Mouse (Mus musculus) heart, adult 2 months (tissue): Measurements from ENCODE around the gene Rpa1. TPM values are rescaled to one million over a fixed set of nuclear protein-coding genes. Genes with fewer than 3 reads are reported as not detected.
"Not testable (repeated sequence)": the region's sequence is repeated elsewhere in the genome, so short reads cannot be mapped to it uniquely, and the experiment has no call there.

Experiments used
- DNase-seq, 2 experiments: peaks; one replicate each; pipeline ENCODE4 v3.0.0; 2021
- H3K27ac ChIP-seq: fragments of 200-600 bp; 2 replicates; pipeline ENCODE4 v1.8.1; 2022
- H3K27me3 ChIP-seq: fragments of 200-500 bp; 2 replicates; pipeline ENCODE4 v1.6.1; 2012; ENCODE audit warnings: mild to moderate bottlenecking, low read length, inconsistent platforms, mixed read lengths; ENCODE audit not compliant: control insufficient read depth, insufficient read depth
- H3K36me3 ChIP-seq: fragments of 200-500 bp; 2 replicates; pipeline ENCODE4 v1.6.1; 2012; ENCODE audit warnings: low read length, inconsistent platforms; ENCODE audit not compliant: control insufficient read depth, insufficient read depth
- H3K4me1 ChIP-seq: fragments of 200-500 bp; 2 replicates; pipeline ENCODE4 v1.6.1; 2011; ENCODE audit warnings: low read length; ENCODE audit not compliant: control insufficient read depth, insufficient read depth
- H3K4me3 ChIP-seq: fragments of 200-600 bp; 2 replicates; pipeline ENCODE4 v1.8.1; 2022
- H3K79me2 ChIP-seq: fragments of 200-500 bp; replicated peaks from 2 replicates; pipeline ENCODE4 v1.6.1; 2012; ENCODE audit warnings: mild to moderate bottlenecking, inconsistent platforms, low read length, moderate library complexity, mixed read lengths; ENCODE audit not compliant: control insufficient read depth, insufficient read depth
- H3K9ac ChIP-seq: fragments of 200-500 bp; 2 replicates; pipeline ENCODE4 v1.6.1; 2012; ENCODE audit warnings: low read depth, mild to moderate bottlenecking, control low read depth, inconsistent platforms, low read length, mixed read lengths
- CTCF ChIP-seq: fragments of 200-600 bp; IDR thresholded peaks from 2 replicates; pipeline ENCODE4 v1.8.1; 2022; ENCODE audit warnings: antibody characterized with exemption, mild to moderate bottlenecking, moderate library complexity
- EP300 ChIP-seq: fragments of 200-500 bp; IDR thresholded peaks from 2 replicates; pipeline ENCODE4 v1.6.1; 2011; ENCODE audit warnings: low read depth, low read length, control low read depth; ENCODE audit not compliant: insufficient read depth
- POLR2A ChIP-seq: fragments of 200-500 bp; IDR thresholded peaks from 2 replicates; pipeline ENCODE4 v1.6.1; 2011; ENCODE audit warnings: mild to moderate bottlenecking, low read depth, low read length, control low read depth; ENCODE audit not compliant: insufficient read depth
- WGBS: fragments of 180-500 bp; shearing (Covaris S2); methylation state at CpG from one replicate; pipeline ENCODE4 v1.1.7; 2018; 5-methylcytosine and 5-hydroxymethylcytosine counted together
- intact Hi-C: fragments of 180-260 bp; cut with DNase I; formaldehyde crosslinking; loops from one replicate; pipeline ENCODE4 v1.15.1; 2025
- polyA plus RNA-seq: library from polyadenylated mRNA; depleted of rRNA; stranded (reverse); fragments of >200 nt; gene quantifications from 2 replicates; pipeline ENCODE4 v1.2.3, GENCODE M21; 2012
- total RNA-seq, 2 experiments: library from RNA; stranded (reverse); gene quantifications; 2 replicates each; pipeline ENCODE4 v1.2.3; 2021

The Rpa1 gene
- total and polyA plus RNA-seq, 3 experiments = 16.8 to 60.7 (median 54.8) TPM

DNA sequence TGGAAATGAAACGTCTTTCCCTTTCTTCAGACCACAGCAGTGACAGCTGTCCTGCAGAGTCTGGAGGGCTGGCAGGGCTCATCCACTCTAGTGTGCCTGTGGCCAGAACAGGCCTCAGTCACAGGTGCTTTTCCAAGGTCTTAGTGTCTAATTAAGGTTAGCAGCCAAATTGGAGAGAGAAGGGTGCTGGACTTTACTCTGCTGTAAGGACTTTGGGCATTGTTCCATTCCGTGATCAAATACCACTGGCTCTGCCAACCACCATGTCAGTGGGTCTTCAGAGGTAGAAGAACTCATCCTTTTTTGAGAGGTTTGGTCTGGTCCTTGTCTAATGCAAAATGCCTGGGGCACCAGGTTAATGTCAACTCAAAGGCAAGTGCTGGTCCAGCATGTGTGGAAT lies 59.0 kb downstream of the Rpa1 start:
- no peak for TF ChIP-seq EP300

DNA sequence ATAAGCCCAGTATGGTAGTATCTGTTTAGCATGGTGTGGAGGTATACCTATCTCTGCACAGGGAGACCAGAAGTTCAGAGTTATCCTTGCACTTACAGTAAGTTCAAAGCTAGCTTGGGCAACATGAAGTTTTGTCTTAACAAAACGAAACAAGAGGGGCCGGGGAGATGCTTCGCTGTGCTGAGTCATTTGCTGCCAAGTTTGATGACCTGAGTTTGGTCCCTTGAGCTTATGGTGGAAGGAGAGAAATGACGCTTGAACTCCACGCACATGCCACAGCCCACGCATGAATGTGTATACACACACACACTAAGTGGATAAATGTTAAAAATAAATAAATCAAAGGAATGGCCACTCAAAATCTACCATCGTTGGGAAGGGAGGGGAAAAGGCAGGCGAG lies 59.6 kb downstream of the Rpa1 start:
- no peaks in the 10 kb centered on the region; the same call in 1 of the 2 replicates for H3K4me1 ChIP-seq
- DNase-seq = no peak
- 73% methylated on average over 8 of the region's 8 CpGs for WGBS
- no peaks in the 10 kb centered on the region for H3K27me3 ChIP-seq
- H3K27ac ChIP-seq = no peak overlapping the region
- no peaks in the 10 kb centered on the region for H3K36me3 ChIP-seq
- intact Hi-C loops = no loop called here
- H3K4me3 ChIP-seq = no peak overlapping the region
- H3K9ac ChIP-seq = no peak overlapping the region
- no peaks in the 10 kb centered on the region for H3K79me2 ChIP-seq
- TF ChIP-seq POLR2A = no peak
- no peak for TF ChIP-seq CTCF
- TF ChIP-seq EP300 = no peak

More for the DNA sequence above, 59.0 kb downstream of the Rpa1 start:
- H3K36me3 ChIP-seq = no peaks in the 10 kb centered on the region
- H3K27ac ChIP-seq = no peak overlapping the region
- H3K4me3 ChIP-seq = no peak overlapping the region
- intact Hi-C loops = no loop called here
- no peak overlapping the region for H3K9ac ChIP-seq
- H3K4me1 ChIP-seq = peaks cover 2% of the 10 kb centered on the region; the same call in 1 of the 2 replicates
- WGBS = 56% methylated on average over 2 of the region's 2 CpGs
- H3K27me3 ChIP-seq = no peaks in the 10 kb centered on the region
- no peaks in the 10 kb centered on the region for H3K79me2 ChIP-seq
- no peak for DNase-seq

DNA sequence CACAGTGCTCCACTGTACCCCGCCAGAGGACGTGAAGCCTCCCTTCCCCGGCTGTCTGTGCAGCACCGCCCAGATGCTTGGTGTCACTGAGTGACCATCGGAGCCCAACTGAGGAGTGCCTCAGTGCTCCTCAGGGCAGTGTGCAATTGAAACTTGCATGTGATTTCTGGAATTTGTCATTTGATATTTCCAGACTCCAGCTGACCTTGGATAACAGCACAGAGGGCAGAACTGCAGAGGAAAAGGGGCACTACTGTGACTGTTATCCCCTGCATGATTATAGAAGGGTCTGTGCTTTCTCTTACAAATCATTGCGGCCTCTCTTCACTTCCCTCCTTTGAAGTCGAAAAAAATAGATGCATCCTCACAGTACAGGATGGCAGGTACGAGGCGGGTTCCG lies 60.2 kb downstream of the Rpa1 start:
- Histone ChIP-seq H3K4me1 (no peaks in the 10 kb centered on the region; the same call in 1 of the 2 replicates), H3K27ac (no peak overlapping the region), H3K27me3 (no peaks in the 10 kb centered on the region), H3K4me3 (no peak overlapping the region), H3K9ac (no peak overlapping the region), H3K36me3 (no peaks in the 10 kb centered on the region), H3K79me2 (no peaks in the 10 kb centered on the region)
- WGBS = 64% methylated on average over 10 of the region's 10 CpGs
- no peak for DNase-seq
- TF ChIP-seq CTCF = no peak
- TF ChIP-seq EP300 = no peak
- no peak for TF ChIP-seq POLR2A
- intact Hi-C loops = no loop called here

DNA sequence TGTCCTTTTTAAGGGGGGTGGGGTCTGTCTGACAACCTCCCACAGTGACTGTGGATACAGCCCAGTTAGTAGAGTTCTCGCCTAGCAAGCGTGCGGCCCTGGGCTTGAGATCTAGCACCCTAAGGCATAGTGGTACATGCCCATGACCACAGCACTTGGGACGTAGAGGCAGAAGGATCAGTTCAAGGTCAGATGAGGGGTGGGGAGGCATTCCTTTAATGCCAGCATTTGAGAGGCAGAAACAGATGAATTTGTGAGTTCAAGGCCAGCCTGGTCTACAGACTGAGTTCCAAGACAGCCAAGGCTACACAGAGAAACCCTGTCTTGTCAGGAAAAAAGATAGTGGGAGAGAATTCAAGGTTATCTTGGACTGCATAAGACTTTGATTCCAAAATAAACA lies 61.3 kb downstream of the Rpa1 start:
- Histone ChIP-seq H3K27ac (no peak overlapping the region), H3K79me2 (no peaks in the 10 kb centered on the region), H3K9ac (no peak overlapping the region), H3K4me3 (no peak overlapping the region), H3K27me3 (no peaks in the 10 kb centered on the region), H3K4me1 (no peaks in the 10 kb centered on the region; the same call in none of the 2 replicates), H3K36me3 (no peaks in the 10 kb centered on the region)
- TF ChIP-seq POLR2A = no peak
- TF ChIP-seq CTCF = no peak
- TF ChIP-seq EP300 = no peak
- over 99% methylated on average over 4 of the region's 4 CpGs for WGBS
- DNase-seq = no peak
- intact Hi-C loops = no loop called here

DNA sequence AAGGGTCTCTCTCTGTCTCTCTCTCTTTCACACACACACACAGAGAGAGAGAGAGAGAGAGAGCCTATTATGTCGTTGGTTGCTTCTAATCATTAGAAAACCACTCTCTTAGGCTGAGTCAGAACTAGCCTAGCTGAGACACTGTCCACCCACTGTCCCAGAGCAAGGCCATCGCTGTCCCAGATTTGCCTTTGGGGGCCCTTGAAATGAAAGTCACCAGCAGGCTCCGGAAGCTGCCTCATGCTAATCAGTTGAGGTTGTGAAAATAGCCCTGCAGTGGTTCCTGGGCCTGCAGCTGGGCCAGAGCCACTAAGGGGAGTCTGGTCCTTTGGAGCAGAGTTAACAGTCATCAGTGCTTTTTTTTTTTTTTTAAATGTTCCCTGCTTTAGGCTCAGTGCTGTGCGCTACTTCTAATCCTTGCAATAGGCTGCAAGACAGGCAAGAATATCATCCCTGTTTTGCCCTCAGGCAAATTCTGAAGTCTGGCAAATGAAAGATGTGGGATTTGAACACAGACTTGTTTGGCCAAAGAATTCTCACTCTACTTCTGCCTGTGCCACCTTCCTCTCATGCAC lies 62.1 kb downstream of the Rpa1 start:
- Histone ChIP-seq H3K9ac (no peak overlapping the region), H3K36me3 (no peaks in the 10 kb centered on the region), H3K4me3 (no peak overlapping the region), H3K27ac (no peak overlapping the region), H3K4me1 (peaks cover under 1% of the 10 kb centered on the region), H3K27me3 (no peaks in the 10 kb centered on the region), H3K79me2 (no peaks in the 10 kb centered on the region)
- intact Hi-C loops = no loop called here
- DNase-seq = no peak
- WGBS = 31% methylated on average over 4 of the region's 4 CpGs
- no peak for TF ChIP-seq POLR2A
- TF ChIP-seq EP300 = no peak

DNA sequence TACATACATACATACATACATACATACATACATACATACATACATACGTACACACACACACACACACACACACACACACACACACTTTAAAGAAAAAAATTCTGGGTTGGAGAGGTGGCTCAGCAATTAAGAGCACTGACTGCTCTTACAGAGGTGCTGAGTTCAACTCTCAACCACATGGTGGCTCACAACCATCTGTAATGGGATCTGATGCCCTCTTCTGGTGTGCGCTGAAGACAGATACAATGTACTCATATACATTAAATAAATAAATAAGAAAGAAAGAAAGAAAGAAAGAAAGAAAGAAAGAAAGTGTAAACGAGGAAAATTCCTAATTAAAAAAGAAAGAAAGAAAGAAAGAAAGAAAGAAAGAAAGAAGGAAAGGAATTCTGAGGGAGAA lies 64.3 kb downstream of the Rpa1 start:
- DNase-seq, H3K9ac ChIP-seq, H3K79me2 ChIP-seq, H3K27me3 ChIP-seq, H3K36me3 ChIP-seq, H3K27ac ChIP-seq, H3K4me3 ChIP-seq, intact Hi-C loops: not testable (repeated sequence)
- 72% methylated on average over 3 of the region's 3 CpGs for WGBS
- H3K4me1 ChIP-seq = peaks cover 12% of the 10 kb centered on the region
